In the genomic region with DNA sequence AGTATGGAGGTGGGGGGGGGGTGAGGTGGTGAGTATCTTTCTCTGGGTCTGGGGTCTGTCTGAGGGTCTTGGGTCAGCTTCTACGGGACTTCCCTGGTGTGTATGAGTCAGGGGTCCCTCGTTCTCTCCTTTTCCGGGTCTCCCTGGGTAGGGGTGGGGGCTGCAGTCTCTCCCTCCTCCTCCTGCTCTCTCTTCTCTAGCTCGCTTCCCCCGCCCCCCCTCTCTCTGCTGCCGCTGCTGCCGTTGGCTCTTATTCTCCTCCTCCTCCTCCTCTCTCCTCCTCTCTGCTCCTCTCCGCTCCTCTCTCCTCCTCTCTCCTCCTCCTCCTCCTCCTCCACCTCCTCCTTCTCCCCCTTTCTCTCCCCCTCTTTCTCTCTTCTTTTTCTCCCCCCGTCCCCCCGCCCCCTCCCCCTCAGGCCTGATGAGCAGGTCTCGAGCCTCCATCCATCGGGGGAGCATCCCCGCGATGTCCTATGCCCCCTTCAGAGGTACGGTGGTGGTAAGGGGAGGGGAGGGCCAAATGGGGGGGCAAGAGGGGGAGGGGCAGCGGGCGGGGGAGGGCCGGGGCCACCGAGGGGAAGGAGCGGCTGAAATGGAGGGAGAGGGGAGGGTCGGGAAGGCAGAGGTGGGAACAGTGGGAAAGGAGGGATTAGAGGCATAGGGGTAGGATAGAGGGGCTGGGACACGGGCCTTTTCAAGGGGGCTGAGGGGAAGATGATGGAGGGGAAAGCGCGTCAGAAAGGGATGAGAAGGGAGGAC, we compare ENCODE assay signal across 8 mouse cellular contexts. TPM values are rescaled to one million over a fixed set of nuclear protein-coding genes. Genes with fewer than 3 reads are reported as not detected.
DNase-seq lines count a peak whose midpoint lies in the region; ATAC-seq and TF ChIP-seq lines count a peak whose summit lies in the region.

A gene (plus strand): TSS at position 223 of the 759 bp plus-strand sequence.

- H3K4me1 ChIP-seq in lung, adult 2 months (ENCODE audit: control insufficient read depth, insufficient read depth, low read length), result 0 out of 2 replicates have a peak, but pooled peaks cover 3% of the 10 kb centered on the region
- H3K4me1 ChIP-seq in embryonic facial prominence, embryonic 10.5 days, result peaks cover 77% of the 10 kb centered on the region
- H3K4me1 ChIP-seq in hindbrain, embryonic 15.5 days (replicated peaks), result peaks cover 57% of the 10 kb centered on the region
- peaks cover 48% of the 10 kb centered on the region for H3K4me1 ChIP-seq in limb, embryonic 15.5 days
- H3K4me1 ChIP-seq in olfactory bulb, adult 2 months (ENCODE audit: control insufficient read depth, insufficient read depth, low read length), result peaks cover 47% of the 10 kb centered on the region

- peak within 1 kb of the TSS; percentile 96 for H3K27ac ChIP-seq in embryonic facial prominence, embryonic 10.5 days (replicated peaks)
- H3K27ac ChIP-seq in hindbrain, embryonic 15.5 days (replicated peaks), result peak within 1 kb of the TSS; percentile 95
- peak within 1 kb of the TSS; percentile 95 for H3K27ac ChIP-seq in limb, embryonic 15.5 days
- peak within 1 kb of the TSS; percentile 89 for H3K27ac ChIP-seq in olfactory bulb, adult 2 months (ENCODE audit: insufficient read depth, low read depth, low read length)

- ATAC-seq in hindbrain, embryonic 15.5 days (ENCODE audit: low FRiP score, low read depth), result 0 out of 2 replicates have a peak, but pooled peaks have one; percentile 7
- ATAC-seq in limb, embryonic 15.5 days (ENCODE audit: insufficient number of reproducible peaks, low FRiP score, low TSS enrichment, low read depth), result no peak
- no peak for ATAC-seq in megakaryocyte-erythroid progenitor cell, adult 5-6 weeks (replicated peaks; ENCODE audit: low FRiP score, low TSS enrichment, poor library complexity, severe bottlenecking)

- peaks cover 21% of the 10 kb centered on the region for H3K36me3 ChIP-seq in embryonic facial prominence, embryonic 10.5 days (replicated peaks)
- H3K36me3 ChIP-seq in hindbrain, embryonic 15.5 days, result peaks cover 5% of the 10 kb centered on the region; the same call in 1 of the 2 replicates
- peaks cover 12% of the 10 kb centered on the region for H3K36me3 ChIP-seq in limb, embryonic 15.5 days

- H3K9ac ChIP-seq in hindbrain, embryonic 15.5 days, result peak within 1 kb of the TSS; percentile 67
- H3K9ac ChIP-seq in limb, embryonic 15.5 days, result peak within 1 kb of the TSS; percentile 64; the same call in 1 of the 2 replicates

- no peak for TF ChIP-seq POLR2A in lung, adult 2 months (IDR thresholded peaks at IDR 0.05; ENCODE audit: borderline replicate concordance, extremely low read depth, low read depth, low read length)
- TF ChIP-seq POLR2A in olfactory bulb, adult 2 months (IDR thresholded peaks at IDR 0.05; ENCODE audit: insufficient read depth, low read depth, low read length), result no peak

- no peak within 1 kb of the TSS for H3K4me3 ChIP-seq in lung, adult 2 months (replicated peaks; ENCODE audit: extremely low read depth, low read depth, low read length)
- H3K4me3 ChIP-seq in embryonic facial prominence, embryonic 10.5 days, result peak within 1 kb of the TSS; percentile 77
- H3K4me3 ChIP-seq in hindbrain, embryonic 15.5 days, result peak within 1 kb of the TSS; percentile 70
- H3K4me3 ChIP-seq in limb, embryonic 15.5 days, result peak within 1 kb of the TSS; percentile 69
- H3K4me3 ChIP-seq in olfactory bulb, adult 2 months (ENCODE audit: insufficient read depth, low read depth, low read length), result peak within 1 kb of the TSS; percentile 93

- no peak for DNase-seq in lung, adult 2 months
- no peak for DNase-seq in lung, postnatal 25 days (ENCODE audit: low spot score)
- DNase-seq in adrenal gland, adult 8-10 months, result no peak
- DNase-seq in embryonic facial prominence, embryonic 10.5 days (ENCODE audit: low spot score), result peak; percentile 75

- H3K9me3 ChIP-seq in embryonic facial prominence, embryonic 10.5 days, result no peaks in the 10 kb centered on the region
- no peaks in the 10 kb centered on the region for H3K9me3 ChIP-seq in hindbrain, embryonic 15.5 days
- H3K9me3 ChIP-seq in limb, embryonic 15.5 days, result no peaks in the 10 kb centered on the region

- 6% methylated on average over 19 of the region's 24 CpGs for WGBS in lung, adult 2 months
- 1% methylated on average over 22 of the region's 24 CpGs for WGBS in embryonic facial prominence, embryonic 10.5 days
- WGBS in hindbrain, embryonic 15.5 days, result 1% methylated on average over 21 of the region's 24 CpGs
- under 1% methylated on average over 19 of the region's 24 CpGs for WGBS in limb, embryonic 15.5 days
- WGBS in olfactory bulb, adult 2 months, result 2% methylated on average over 22 of the region's 24 CpGs

- H3K4me2 ChIP-seq in hindbrain, embryonic 15.5 days, result peak within 1 kb of the TSS; percentile 98
- peak within 1 kb of the TSS; percentile 78 for H3K4me2 ChIP-seq in limb, embryonic 15.5 days

- TF ChIP-seq CTCF in lung, adult 2 months (IDR thresholded peaks at IDR 0.05; ENCODE audit: insufficient read depth, low read length), result no peak
- TF ChIP-seq CTCF in olfactory bulb, adult 2 months (IDR thresholded peaks at IDR 0.05; ENCODE audit: insufficient read depth, low read depth, low read length), result no peak

- H3K27me3 ChIP-seq in embryonic facial prominence, embryonic 10.5 days (replicated peaks; ENCODE audit: low read depth, poor library complexity, severe bottlenecking), result peaks cover 17% of the 10 kb centered on the region; the same call in 1 of the 2 replicates
- no peaks in the 10 kb centered on the region for H3K27me3 ChIP-seq in hindbrain, embryonic 15.5 days
- H3K27me3 ChIP-seq in limb, embryonic 15.5 days, result no peaks in the 10 kb centered on the region

RNA-seq across cellular contexts. Expression of the gene that starts here (rescaled TPM):
- 31.3 and 32.8 TPM in 2 replicates for polyA plus RNA-seq in lung, adult 2 months (2012; rRNA removed)
- total RNA-seq in adrenal gland, adult 8-10 months (2022), result 10 to 100 TPM; 19.7 to 36.9 (median 26.9) TPM
- polyA plus RNA-seq in embryonic facial prominence, embryonic 10.5 days (2016; fragmentation: Nextera tagmentation; extraction: Ambion mirVana), result 1.4 and 1.6 TPM in 2 replicates
- 4.7 and 5.1 TPM in 2 replicates for polyA plus RNA-seq in hindbrain, embryonic 15.5 days (2015; fragmentation: Nextera tagmentation; extraction: Ambion mirVana)
- 1.6 and 1.9 TPM in 2 replicates for polyA plus RNA-seq in limb, embryonic 15.5 days (2015; fragmentation: Nextera tagmentation; extraction: Ambion mirVana)
- 50.4 and 503 TPM in 2 replicates for polyA plus RNA-seq in olfactory bulb, adult 2 months (2012; ENCODE audit: insufficient read depth, insufficient read length, low replicate concordance, missing spikeins)
- total RNA-seq in megakaryocyte-erythroid progenitor cell, adult 5-6 weeks (2014; fragmentation: Nextera tagmentation), result 18.2 and 33.6 TPM in 2 replicates
- 7.7 and 9.1 TPM in 2 replicates for total RNA-seq in megakaryocyte-erythroid progenitor cell, adult 5-6 weeks (2017)
